Mouse (Mus musculus): Measurements from ENCODE around the gene Olfr920.

Gene Olfr920

DNA sequence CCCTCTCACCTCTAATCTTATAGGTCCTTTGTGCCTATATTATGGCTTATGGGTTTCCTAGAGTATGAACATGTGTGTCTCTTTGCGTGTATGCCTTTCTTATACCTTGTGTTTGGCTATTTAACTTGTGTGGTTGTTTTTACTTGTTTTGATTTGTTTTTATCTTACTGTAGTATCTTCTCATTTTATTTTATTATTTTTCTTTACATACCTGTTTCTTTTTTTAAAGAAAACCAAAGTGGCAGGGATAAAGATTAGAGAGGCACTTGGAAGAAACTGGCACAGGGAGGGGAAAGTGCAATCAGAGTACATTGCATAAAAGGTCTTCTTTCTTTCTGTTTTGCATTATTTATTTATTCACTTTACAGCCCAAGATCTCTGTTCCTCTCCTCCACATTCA lies at the start of gene Olfr920:
Olfr920 (plus strand) TSS at position 301 of the 400 bp plus-strand sequence.
- no peak for DNase-seq (ENCODE audit: low read depth, low spot score)

- no peak for DNase-seq (ENCODE audit: low read depth, low spot score)
Measured at GRCm38 (mm10) chr9:38718102-38718501, 34.0 kb upstream of the Olfr920 start, which contains the start of gene Vwa5a. Gene Vwa5a, plus strand, starts transcription at chr9:38718268.

- no peak for DNase-seq (ENCODE audit: low read depth, low spot score)
Measured at GRCm38 (mm10) chr9:38718927-38719441, 33.1 kb upstream of the Olfr920 start.

- DNase-seq (ENCODE audit: low read depth, low spot score) = no peak
Measured at GRCm38 (mm10) chr9:38724044-38724443, 28.1 kb upstream of the Olfr920 start.

- DNase-seq (ENCODE audit: low read depth, low spot score) = no peak
Measured at GRCm38 (mm10) chr9:38728218-38728617, 23.9 kb upstream of the Olfr920 start.

DNA sequence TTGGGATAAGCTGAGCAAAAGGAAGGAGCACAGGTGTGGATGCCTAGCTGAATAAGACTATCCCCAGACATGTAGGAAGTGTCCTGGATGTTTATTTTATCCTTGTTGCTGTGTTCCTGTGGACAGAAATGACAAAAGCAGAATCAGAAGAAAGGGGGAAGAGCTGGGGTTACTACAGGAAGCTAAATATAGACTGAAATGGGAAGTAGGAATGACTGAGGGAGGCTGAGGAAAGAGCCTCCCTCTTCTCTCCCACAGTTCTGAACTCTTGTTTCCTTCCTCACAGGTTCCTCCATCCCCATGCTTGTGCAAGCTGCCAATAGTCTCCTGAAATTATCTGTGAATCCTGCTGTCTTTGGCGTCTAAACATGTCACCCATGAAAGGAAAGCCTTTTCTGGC lies 10.7 kb upstream of the Olfr920 start:
- no peak for DNase-seq (ENCODE audit: low read depth, low spot score)

- no peak for DNase-seq (ENCODE audit: low read depth, low spot score)
Measured at GRCm38 (mm10) chr9:38744619-38745315, 7.3 kb upstream of the Olfr920 start.

- DNase-seq (ENCODE audit: low read depth, low spot score) = no peak
Measured at GRCm38 (mm10) chr9:38772768-38773167, 20.7 kb downstream of the Olfr920 start, which contains the start of gene Olfr921. Gene Olfr921, plus strand, starts transcription at chr9:38773068.

DNA sequence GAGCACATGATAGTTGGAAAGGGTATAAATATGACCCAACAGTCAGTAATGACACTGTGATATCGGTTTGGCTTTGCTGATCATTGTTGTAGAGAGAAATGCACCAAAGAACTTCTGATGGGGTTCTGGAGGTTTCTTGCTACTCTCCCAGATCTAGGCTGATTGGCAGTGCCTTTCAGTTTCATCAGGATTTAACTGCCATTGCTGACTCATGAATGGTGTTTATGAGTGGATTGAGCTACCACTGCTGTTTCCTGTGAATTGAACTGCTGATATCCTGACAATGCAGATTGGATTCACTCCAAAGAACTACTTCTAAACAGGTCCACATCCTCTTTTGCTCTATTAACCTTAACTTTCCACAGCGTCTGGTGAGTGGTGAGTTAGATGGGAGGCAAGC lies 40.6 kb downstream of the Olfr920 start:
- no peak for DNase-seq (ENCODE audit: low read depth, low spot score)

GRCm38 (mm10) chr9:38805696-38806095 lies 53.6 kb downstream of the Olfr920 start:
- DNase-seq (ENCODE audit: low read depth, low spot score) = no peak
